Mouse (Mus musculus) kidney, postnatal 0 days (tissue): Measurements from ENCODE around the gene Clic3. TPM values are rescaled to one million over a fixed set of nuclear protein-coding genes. Genes with fewer than 3 reads are reported as not detected.
A peak's percentile ranks its signal among the peaks of the same experiment; 100 is the strongest.

Experiments
- ATAC-seq: fragments of 200-750 bp; cut with Nextera tagmentation; replicated peaks from 2 replicates; pipeline ENCODE4 v1.8.0; 2017; ENCODE audit warnings: low read depth, moderate number of reproducible peaks, moderate TSS enrichment, moderate library complexity; ENCODE audit not compliant: low FRiP score
- DNase-seq: peaks from one replicate; pipeline ENCODE4 v3.0.0-alpha.2; 2016; ENCODE audit warnings: low spot score
- H3K27ac ChIP-seq: fragments of 300-500 bp; sonication (generic); 2 replicates; pipeline ENCODE4 v1.5.1; 2014; ENCODE audit warnings: mild to moderate bottlenecking
- H3K27me3 ChIP-seq: fragments of 300-500 bp; sonication (generic); 2 replicates; pipeline ENCODE4 v1.6.1; 2014; ENCODE audit warnings: low read length, mixed read lengths; ENCODE audit not compliant: insufficient read depth
- H3K36me3 ChIP-seq: fragments of 300-500 bp; sonication (generic); 2 replicates; pipeline ENCODE4 v1.6.1; 2014; ENCODE audit warnings: low read length, mixed read lengths; ENCODE audit not compliant: insufficient read depth
- H3K4me1 ChIP-seq: fragments of 300-500 bp; sonication (generic); replicated peaks from 2 replicates; pipeline ENCODE4 v1.6.1; 2014; ENCODE audit warnings: antibody characterized with exemption, low read length, mixed read lengths; ENCODE audit not compliant: insufficient read depth
- H3K4me2 ChIP-seq: fragments of 300-500 bp; sonication (generic); 2 replicates; pipeline ENCODE4 v1.6.1; 2014; ENCODE audit warnings: mild to moderate bottlenecking, low read length, moderate library complexity, mixed read lengths
- H3K4me3 ChIP-seq: fragments of 300-500 bp; sonication (generic); replicated peaks from 2 replicates; pipeline ENCODE4 v1.5.1; 2014; ENCODE audit warnings: low read depth, low read length
- H3K9ac ChIP-seq: fragments of 300-500 bp; sonication (generic); 2 replicates; pipeline ENCODE4 v1.6.1; 2014; ENCODE audit warnings: low read depth, low read length
- H3K9me3 ChIP-seq: fragments of 300-500 bp; sonication (generic); replicated peaks from 2 replicates; pipeline ENCODE4 v1.6.1; 2016; ENCODE audit warnings: low read length, inconsistent platforms, mixed read lengths
- CTCF ChIP-seq: IDR thresholded peaks from 2 replicates; pipeline ENCODE4 v1.5.1; 2016; ENCODE audit warnings: antibody characterized with exemption, low read depth, mild to moderate bottlenecking, moderate library complexity
- whole genome bisulfite sequencing: fragments of 180-500 bp; shearing (Covaris S2); extraction: QIAGEN DNeasy Blood & Tissue Kit; methylation state at CpG from one replicate; pipeline ENCODE4 v1.1.7; 2014; 5-methylcytosine and 5-hydroxymethylcytosine counted together
- microRNA-seq: library from miRNA; unstranded; fragments of <30 nt; microRNA quantifications from one replicate; pipeline ENCODE4, GENCODE M21; 2016
- polyA plus RNA-seq: library from polyadenylated mRNA; unstranded; fragments of >200 nt; fragmentation: Nextera tagmentation; extraction: Ambion mirVana; gene quantifications from 2 replicates; pipeline ENCODE4 v1.2.1, GENCODE M21; 2015

Clic3 gene
- polyA plus RNA-seq, 1 experiment from 2014 or later: 10.3 TPM

DNA sequence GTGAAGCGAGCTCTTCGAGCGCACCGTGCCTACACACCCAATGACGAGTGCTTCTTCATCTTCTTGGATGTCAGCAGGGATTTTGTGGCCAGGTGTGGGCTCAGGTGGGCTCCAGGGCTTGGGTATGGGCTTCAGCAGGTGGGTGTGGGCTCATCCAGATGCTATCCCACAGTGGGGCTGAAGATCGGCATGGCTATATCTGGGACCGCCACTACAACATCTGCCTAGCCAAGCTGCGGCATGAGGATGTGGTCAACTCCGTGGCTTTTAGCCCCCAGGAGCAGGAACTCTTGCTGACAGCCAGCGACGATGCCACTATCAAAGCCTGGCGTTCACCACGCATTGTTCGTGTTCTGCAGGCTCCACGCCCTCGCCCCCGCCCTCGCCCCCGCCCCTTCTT lies 47.9 kb downstream of the Clic3 start:
- no peak overlapping the region for H3K4me3 ChIP-seq
- DNase-seq: no peak
- no peak for ATAC-seq
- no peak overlapping the region for H3K9ac ChIP-seq
- H3K36me3 ChIP-seq: peaks cover 26% of the 10 kb centered on the region
- no peaks in the 10 kb centered on the region for H3K9me3 ChIP-seq
- TF ChIP-seq CTCF: no peak
- H3K4me2 ChIP-seq: no peak overlapping the region
- peaks cover 15% of the 10 kb centered on the region for H3K4me1 ChIP-seq
- H3K27me3 ChIP-seq: no peaks in the 10 kb centered on the region
- no peak overlapping the region for H3K27ac ChIP-seq
- WGBS: 96% methylated on average over 19 of the region's 19 CpGs

DNA sequence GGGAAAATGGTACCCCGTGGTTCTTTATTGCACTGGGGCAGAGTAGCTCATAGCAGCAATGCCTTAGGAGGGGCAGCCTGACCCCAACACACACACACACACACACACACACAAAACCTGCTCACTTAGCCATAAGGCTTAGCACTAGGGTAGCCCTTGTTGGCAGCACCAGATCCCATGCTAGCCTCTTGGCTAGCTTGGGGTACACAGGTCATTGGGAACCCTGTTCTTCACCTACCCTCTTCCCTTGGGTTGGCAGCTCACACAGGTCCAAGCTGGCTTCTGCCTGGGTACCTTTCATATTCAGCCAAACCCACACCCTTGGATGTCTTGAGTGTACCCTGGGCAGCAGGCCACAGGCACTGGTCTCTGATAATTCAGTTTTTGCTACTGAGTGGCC lies 48.4 kb downstream of the Clic3 start:
- Histone ChIP-seq H3K27me3 (no peaks in the 10 kb centered on the region), H3K4me1 (peaks cover 14% of the 10 kb centered on the region), H3K36me3 (peaks cover 26% of the 10 kb centered on the region), H3K4me2 (no peak overlapping the region), H3K27ac (no peak overlapping the region), H3K9me3 (no peaks in the 10 kb centered on the region), H3K4me3 (no peak overlapping the region), H3K9ac (no peak overlapping the region)
- TF ChIP-seq CTCF: no peak
- DNase-seq (no peak), ATAC-seq (no peak)
- 77% methylated on average over 1 of the region's 1 CpGs for WGBS

DNA sequence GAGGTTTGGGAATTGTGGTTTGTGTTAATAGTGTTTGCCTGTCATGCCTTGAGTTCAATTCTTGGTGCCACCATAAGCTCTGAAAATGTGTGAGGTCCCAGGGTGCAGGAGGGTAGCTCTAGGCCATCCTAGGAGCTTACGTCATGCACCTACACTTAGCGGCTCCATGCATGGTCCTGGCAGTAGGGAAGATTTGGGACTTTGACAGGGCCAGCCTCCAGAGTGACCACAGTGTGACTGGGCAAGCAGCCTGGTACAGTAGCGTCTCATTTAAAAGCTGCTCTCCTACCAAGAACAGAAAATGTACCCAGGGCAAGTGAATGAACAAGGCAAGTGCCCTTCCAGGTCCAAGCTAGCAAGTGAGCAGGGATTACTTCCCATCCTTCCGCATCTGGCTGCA lies 49.2 kb downstream of the Clic3 start:
- Histone ChIP-seq H3K27ac (no peak overlapping the region), H3K4me3 (no peak overlapping the region), H3K9me3 (no peaks in the 10 kb centered on the region), H3K27me3 (no peaks in the 10 kb centered on the region), H3K4me2 (no peak overlapping the region), H3K36me3 (peaks cover 26% of the 10 kb centered on the region), H3K9ac (no peak overlapping the region), H3K4me1 (peaks cover 10% of the 10 kb centered on the region)
- WGBS: 94% methylated on average over 4 of the region's 4 CpGs
- no peak for ATAC-seq
- DNase-seq: no peak
- TF ChIP-seq CTCF: no peak

DNA sequence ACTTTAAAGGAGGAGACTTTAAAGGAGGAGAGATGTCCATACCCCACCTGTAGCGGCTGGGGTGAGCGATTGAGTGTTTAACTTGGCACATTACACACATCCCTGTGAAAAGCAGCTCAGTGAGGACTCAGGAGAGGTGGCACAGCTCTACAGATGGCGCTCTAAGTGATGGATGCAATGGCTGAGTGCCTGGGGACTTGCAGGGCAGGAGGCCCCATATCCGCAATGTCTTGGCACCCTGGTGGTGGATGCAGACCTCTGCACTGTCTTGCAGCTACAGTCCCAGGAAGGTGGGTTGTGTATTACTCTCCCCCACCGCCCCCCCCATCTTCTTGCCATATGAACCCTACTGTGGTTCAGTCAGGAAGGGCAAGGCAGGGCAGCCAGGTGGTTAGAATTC lies 50.3 kb downstream of the Clic3 start:
- Histone ChIP-seq H3K9ac (no peak overlapping the region), H3K4me3 (no peak overlapping the region), H3K4me1 (0 out of 2 replicates have a peak, but pooled peaks cover 3% of the 10 kb centered on the region), H3K9me3 (no peaks in the 10 kb centered on the region), H3K27ac (no peak overlapping the region), H3K36me3 (peaks cover 26% of the 10 kb centered on the region), H3K4me2 (no peak overlapping the region), H3K27me3 (no peaks in the 10 kb centered on the region)
- 31% methylated on average over 5 of the region's 5 CpGs for WGBS
- peak; percentile 66 for TF ChIP-seq CTCF
- DNase-seq (peak; percentile 67), ATAC-seq (peak; percentile 68)

Small RNA genes lying within 50 kb of the gene (microRNA-seq; reads per million reads assigned to microRNA genes)
- not detected for gene Mir3087

Other genes with a start within 250 kb of the Clic3 start
- gene Nelfb, start 245.3 kb upstream of the Clic3 start, polyA plus RNA-seq: 74.0 and 82.3 TPM in 2 replicates
- 0.29 and 0.43 TPM in 2 replicates for gene Stpg3, start 242.2 kb upstream of the Clic3 start, polyA plus RNA-seq
- 0.28 and 0.62 TPM in 2 replicates for gene Fam166a, start 238.1 kb upstream of the Clic3 start, polyA plus RNA-seq
- gene Tubb4b, start 232.1 kb upstream of the Clic3 start, polyA plus RNA-seq: 339 and 384 TPM in 2 replicates
- 1.5 and 1.6 TPM in 2 replicates for gene Slc34a3, start 222.5 kb upstream of the Clic3 start, polyA plus RNA-seq
- gene Rnf224, start 220.1 kb upstream of the Clic3 start, polyA plus RNA-seq: 0.16 and 0.28 TPM in 2 replicates
- 24.2 and 27.4 TPM in 2 replicates for gene Rnf208, start 214.6 kb upstream of the Clic3 start, polyA plus RNA-seq
- 0.61 and 0.75 TPM in 2 replicates for gene Cysrt1, start 214.4 kb upstream of the Clic3 start, polyA plus RNA-seq
- 2.7 and 3.7 TPM in 2 replicates for gene AL732309.1, start 210.0 kb upstream of the Clic3 start, polyA plus RNA-seq
- gene Tmem203, start 201.4 kb upstream of the Clic3 start, polyA plus RNA-seq: 42.6 and 46.7 TPM in 2 replicates
- gene Tprn, start 194.2 kb upstream of the Clic3 start, polyA plus RNA-seq: 17.1 and 18.0 TPM in 2 replicates
- gene Ssna1, start 184.4 kb upstream of the Clic3 start, polyA plus RNA-seq: 172 TPM in 2 replicates
- 79.4 and 84.0 TPM in 2 replicates for gene Anapc2, start 184.4 kb upstream of the Clic3 start, polyA plus RNA-seq
- not detected in 2 replicates for gene Tmem210, start 168.7 kb upstream of the Clic3 start, polyA plus RNA-seq
- gene Lrrc26, start 166.9 kb upstream of the Clic3 start, polyA plus RNA-seq: 0.29 and 0.48 TPM in 2 replicates
- 0.58 and 0.66 TPM in 2 replicates for gene Grin1, start 137.7 kb upstream of the Clic3 start, polyA plus RNA-seq
- 57.9 and 59.6 TPM in 2 replicates for gene Man1b1, start 124.5 kb upstream of the Clic3 start, polyA plus RNA-seq
- gene Dpp7, start 100.5 kb upstream of the Clic3 start, polyA plus RNA-seq: 28.5 and 31.5 TPM in 2 replicates
- gene Uap1l1, start 91.2 kb upstream of the Clic3 start, polyA plus RNA-seq: 80.5 and 92.8 TPM in 2 replicates
- gene Sapcd2, start 84.5 kb upstream of the Clic3 start, polyA plus RNA-seq: 17.9 and 19.3 TPM in 2 replicates
- gene Entpd2, start 61.0 kb upstream of the Clic3 start, polyA plus RNA-seq: 6.9 and 7.8 TPM in 2 replicates
- 43.9 and 49.9 TPM in 2 replicates for gene Npdc1, start 57.5 kb upstream of the Clic3 start, polyA plus RNA-seq
- gene Fut7, start 33.6 kb upstream of the Clic3 start, polyA plus RNA-seq: 0.06 TPM in 1 of 2 replicates, not detected in the other
- gene Abca2, start 28.1 kb upstream of the Clic3 start, polyA plus RNA-seq: 9.7 and 9.8 TPM in 2 replicates
- gene Paxx, start 4.3 kb downstream of the Clic3 start, polyA plus RNA-seq: 42.0 and 45.0 TPM in 2 replicates
- 11.5 and 13.1 TPM in 2 replicates for gene Ptgds, start 13.2 kb downstream of the Clic3 start, polyA plus RNA-seq
- not detected in 2 replicates for gene Lcn12, start 37.1 kb downstream of the Clic3 start, polyA plus RNA-seq
- gene Fbxw5, start 43.9 kb downstream of the Clic3 start, polyA plus RNA-seq: 65.7 and 71.1 TPM in 2 replicates
- gene C8g, start 44.9 kb downstream of the Clic3 start, polyA plus RNA-seq: 7.9 and 9.6 TPM in 2 replicates
- 24.4 and 28.1 TPM in 2 replicates for gene Traf2, start 90.1 kb downstream of the Clic3 start, polyA plus RNA-seq
- gene Edf1, start 101.0 kb downstream of the Clic3 start, polyA plus RNA-seq: 351 and 379 TPM in 2 replicates
- gene Mamdc4, start 118.0 kb downstream of the Clic3 start, polyA plus RNA-seq: 0.59 and 0.85 TPM in 2 replicates
- 197 TPM in 2 replicates for gene Phpt1, start 118.4 kb downstream of the Clic3 start, polyA plus RNA-seq
- 0.15 and 0.16 TPM in 2 replicates for gene Ajm1, start 124.9 kb downstream of the Clic3 start, polyA plus RNA-seq
- gene Rabl6, start 151.7 kb downstream of the Clic3 start, polyA plus RNA-seq: 45.6 and 56.9 TPM in 2 replicates
- gene Ccdc183, start 160.8 kb downstream of the Clic3 start, polyA plus RNA-seq: 0.32 and 0.34 TPM in 2 replicates
- 41.7 and 43.8 TPM in 2 replicates for gene Tmem141, start 165.2 kb downstream of the Clic3 start, polyA plus RNA-seq
- 1.7 and 2.2 TPM in 2 replicates for gene Fcna, start 171.2 kb downstream of the Clic3 start, polyA plus RNA-seq
- not detected in 2 replicates for gene Lcn8, start 196.3 kb downstream of the Clic3 start, polyA plus RNA-seq
- not detected in 2 replicates for gene Lcn5, start 201.1 kb downstream of the Clic3 start, polyA plus RNA-seq
- not detected in 2 replicates for gene Lcn6, start 219.9 kb downstream of the Clic3 start, polyA plus RNA-seq
- not detected in 2 replicates for gene Lcn10, start 225.9 kb downstream of the Clic3 start, polyA plus RNA-seq
- 0.37 TPM in 1 of 2 replicates, not detected in the other for gene Obp2a, start 243.2 kb downstream of the Clic3 start, polyA plus RNA-seq
- gene Bmyc, start 249.9 kb downstream of the Clic3 start, polyA plus RNA-seq: 94.1 and 94.6 TPM in 2 replicates